Mouse (Mus musculus) gastrocnemius, postnatal 10 days (tissue): ENCODE measurements around the gene Mrps9. TPM values are rescaled to one million over a fixed set of nuclear protein-coding genes. Genes with fewer than 3 reads are reported as not detected.
A peak's percentile ranks its signal among the peaks of the same experiment; 100 is the strongest.
"Not testable (repeated sequence)": the region's sequence is repeated elsewhere in the genome, so short reads cannot be mapped to it uniquely, and the experiment has no call there.

Experiments
- DNase-seq: peaks from one replicate; pipeline ENCODE4 v3.0.0; 2021; ENCODE audit warnings: mixed read lengths
- long read RNA-seq, 2 experiments: library from polyadenylated mRNA; stranded (forward); transcript quantifications; one replicate each; pipeline ENCODE4 v2.0.0; 2021
- total RNA-seq, 2 experiments: library from RNA; stranded (reverse); gene quantifications; 2 replicates each; pipeline ENCODE4 v1.2.3; 2021

The Mrps9 gene
- total RNA-seq: 10 to 100 TPM; 43.9 to 47.8 TPM
- long read RNA-seq, experiment 1, transcript Mrps9-201 (11 exons, 1,418 nt): major isoform, 57 of 63 reads
- long read RNA-seq, experiment 1, partial matches to known transcripts: 2 of 63 reads
- long read RNA-seq, experiment 1, other reads (novel, unspliced or antisense): 3 of 63 reads
- long read RNA-seq, experiment 2, transcript Mrps9-201 (11 exons, 1,418 nt): major isoform, 59 of 61 reads
- long read RNA-seq, experiment 2, partial matches to known transcripts: 0 of 61 reads
- long read RNA-seq, experiment 2, other reads (novel, unspliced or antisense): 2 of 61 reads

DNA sequence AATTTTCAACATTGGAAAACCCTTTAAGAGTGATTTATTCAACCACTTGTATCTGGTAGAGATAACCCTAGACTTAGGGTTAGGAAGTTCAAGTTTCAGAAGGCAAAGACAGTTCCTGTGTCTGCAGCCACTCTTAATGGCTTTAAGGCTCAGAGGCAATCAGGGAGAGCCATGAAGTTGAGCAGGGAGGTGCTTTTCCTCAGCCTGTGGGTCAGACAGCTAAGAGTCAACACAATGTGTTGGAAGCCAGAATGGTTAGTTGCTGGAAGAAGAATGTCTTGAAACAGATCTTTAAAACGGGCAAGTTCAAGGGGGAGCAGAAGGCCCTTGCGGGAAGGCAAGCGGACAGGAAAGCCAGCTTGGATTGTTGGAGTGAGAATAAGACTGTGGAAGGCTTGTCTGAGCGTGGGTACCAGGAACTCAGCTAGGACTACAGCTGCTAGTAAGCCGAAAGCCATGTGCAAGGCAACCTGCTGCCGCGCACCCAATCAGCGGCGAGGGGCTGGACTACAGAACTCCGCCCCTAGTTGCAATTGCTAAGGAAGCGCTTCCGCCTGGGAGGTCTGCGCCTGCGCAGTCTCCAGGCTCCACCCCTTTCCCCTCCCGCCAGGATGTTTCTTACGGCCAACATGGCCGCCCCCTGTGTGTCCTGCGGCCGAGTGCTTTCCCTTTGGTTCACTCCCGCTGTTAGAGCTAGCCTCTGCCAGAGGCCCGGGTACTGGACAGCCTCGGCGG, at the start of gene Mrps9:
TSS of gene Mrps9 (plus strand) at position 571 of the 735 bp plus-strand sequence.
- DNase-seq: peak; percentile 98

DNA sequence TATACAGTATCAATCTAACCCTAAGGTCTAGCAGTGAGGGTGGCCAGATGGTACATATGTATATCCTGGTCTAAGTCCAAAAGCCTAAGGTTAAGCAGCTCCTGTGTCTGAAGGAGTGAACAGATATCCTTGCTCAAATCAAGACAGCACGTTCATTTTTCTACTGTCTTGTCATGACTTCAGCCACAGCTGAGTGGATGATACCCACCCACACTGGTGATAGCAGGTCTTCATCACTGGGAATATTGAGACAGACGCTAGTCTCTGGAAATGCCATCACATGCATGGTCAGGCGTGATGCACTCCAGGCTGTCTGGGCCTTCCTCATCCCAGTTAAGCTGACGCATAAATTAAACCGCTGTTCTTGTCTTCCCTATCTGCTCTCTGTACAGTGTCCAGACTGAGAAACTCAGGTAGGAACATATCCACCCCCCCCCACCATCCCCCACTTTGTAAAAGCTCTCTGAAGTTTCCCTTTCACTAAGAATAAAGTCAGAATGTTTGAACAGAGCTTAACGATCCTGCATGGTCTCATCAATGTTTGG, 37.7 kb upstream of the Mrps9 start:
- no peak for DNase-seq

DNA sequence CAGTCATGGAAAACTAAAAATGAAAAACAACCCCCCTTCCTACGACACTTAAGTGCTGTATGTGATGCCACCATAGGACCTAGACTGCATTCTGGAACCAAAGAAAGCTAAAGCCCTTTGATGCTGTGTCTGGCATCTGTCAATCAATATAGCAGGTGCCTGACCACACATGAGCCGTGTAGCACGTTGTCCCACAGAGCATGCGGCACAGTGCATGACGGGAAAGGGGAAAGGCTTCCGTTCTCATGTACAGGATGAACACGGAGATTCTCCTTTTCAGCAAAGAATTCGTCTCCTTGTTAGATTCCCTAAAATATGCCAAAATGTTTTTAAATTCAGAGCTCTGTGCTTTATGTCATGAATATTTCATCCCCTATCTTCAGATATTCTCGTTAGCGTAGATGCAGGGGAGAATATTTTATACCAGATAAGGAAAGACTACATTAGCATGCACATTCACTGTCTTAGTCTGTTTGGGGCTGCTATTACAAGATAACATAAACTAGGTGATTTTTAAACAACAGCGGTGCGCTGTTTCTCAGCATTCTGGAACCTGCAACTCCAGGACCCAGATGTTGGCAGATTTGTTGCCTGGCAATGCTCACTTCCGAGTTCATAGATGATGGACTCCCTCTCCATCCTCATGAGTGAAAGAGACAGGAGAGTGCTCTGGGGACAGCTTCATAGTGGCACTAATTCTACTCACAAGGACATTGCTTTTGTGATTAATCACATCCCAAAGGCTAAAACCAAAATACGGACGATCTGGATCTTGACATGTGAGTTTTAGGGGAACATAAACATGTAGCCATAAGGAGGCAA, 36.0 kb upstream of the Mrps9 start:
- DNase-seq: no peak

DNA sequence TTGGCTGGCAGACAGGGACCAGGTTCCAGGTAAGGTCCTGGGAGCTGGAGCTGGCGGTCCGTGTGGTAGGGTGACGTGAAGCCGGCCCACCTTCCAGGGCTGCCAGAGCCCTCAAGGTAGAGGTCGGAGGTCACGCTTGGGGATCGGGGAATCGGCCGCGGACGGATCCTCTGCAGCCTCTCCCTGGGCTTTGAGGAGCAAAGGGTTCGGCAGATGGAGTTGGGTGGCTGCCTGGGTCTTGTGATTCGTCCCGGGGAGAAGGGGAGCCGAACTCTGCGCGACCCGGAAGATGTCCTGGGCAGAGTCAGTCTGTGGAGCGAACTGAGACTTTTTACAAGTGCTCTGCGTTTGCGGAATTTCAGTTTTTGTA, 350 bp downstream of the Mrps9 start:
- DNase-seq: peak; percentile 48

DNA sequence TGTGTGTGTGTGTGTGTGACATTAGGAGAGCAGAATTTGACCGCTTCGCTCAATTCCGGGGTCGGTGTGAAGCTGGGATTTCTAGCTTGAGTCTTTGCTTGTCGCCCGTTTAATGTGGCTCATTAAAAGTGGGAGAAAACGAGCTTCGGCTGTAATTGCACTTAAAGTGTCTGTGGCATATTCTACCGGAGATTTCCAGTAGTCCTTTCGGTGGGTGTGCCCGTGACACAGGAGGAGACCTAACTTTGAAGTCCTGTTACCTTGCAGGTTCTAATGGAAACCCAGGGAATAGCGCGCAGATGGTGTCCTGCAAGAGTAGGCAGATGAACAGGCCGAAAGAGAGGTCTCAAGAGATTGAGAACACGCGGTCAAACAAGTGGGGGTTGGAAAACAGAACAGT, 777 bp downstream of the Mrps9 start:
- no peak for DNase-seq

DNA sequence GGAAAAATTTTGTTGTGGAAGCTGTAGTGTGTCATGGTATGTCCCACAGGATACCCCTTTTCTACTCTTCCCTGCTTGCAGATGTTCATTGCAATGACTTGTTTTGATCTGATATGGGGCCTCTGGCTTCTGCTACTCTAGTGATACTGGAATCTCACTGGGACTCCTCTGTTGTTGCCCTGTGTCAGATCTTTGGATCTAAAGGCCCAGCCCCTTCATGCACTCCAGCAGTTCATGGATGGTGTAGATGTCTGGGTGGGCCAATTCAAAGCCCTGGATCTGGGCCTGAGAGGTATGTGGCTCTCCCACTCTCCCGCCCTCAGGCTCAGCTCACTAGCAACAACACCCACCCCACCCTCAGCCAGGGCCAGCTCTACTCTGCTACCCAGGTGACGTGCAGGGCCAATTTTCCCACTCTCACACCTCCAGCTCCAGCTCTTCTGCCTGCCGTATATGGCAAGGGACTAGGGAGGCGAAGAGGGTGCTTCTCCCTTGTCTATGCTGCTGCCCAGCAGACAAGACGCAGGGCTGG, 13.8 kb downstream of the Mrps9 start:
- no peak for DNase-seq

DNA sequence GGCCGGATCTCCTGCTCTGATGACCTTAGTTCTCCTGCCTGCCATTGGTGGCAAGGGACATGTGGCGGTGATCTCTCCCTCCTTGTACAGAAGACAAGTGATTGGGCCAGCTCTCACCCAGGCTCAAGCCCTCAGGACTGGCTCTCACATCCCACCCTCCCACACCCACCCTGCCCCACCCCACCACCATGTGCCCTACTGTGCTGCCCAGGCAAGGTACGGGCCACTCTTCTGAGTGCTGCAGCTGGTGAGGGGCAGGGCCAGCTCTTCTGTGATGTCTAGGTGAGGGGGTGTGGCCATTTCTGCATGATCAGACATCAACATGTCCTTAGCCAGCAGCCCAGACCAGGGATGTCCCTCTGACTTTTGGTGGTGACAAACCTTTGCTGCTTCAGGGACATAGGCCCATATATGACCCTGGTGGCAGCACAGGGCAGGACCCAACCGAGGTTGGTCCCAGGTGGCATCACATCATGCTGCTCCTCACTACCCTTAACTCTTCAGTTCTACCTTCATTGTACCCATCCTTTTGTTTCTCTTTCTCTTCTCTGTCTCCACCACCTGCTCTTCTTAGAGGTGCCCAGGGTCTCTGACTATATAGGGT, 14.4 kb downstream of the Mrps9 start:
- no peak for DNase-seq

DNA sequence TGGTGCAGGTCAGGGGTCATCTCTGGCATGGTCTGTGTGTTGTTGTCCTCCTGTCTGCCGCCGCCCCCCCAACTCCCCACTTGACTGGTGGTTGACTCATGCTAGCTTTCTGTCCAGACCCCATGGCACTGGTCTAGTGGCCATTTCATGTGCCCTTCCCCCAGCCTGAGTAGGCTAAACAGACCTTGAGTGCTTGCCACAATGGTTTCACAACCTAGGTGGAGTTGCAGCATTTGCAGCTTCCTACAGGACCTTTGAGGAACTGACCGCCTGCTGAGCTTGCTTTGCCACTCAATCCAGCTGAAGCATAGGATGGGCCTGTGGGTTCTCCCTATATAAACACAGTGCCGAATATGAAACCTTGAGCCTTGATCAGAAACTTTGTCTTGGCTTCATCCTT, 15.0 kb downstream of the Mrps9 start:
- DNase-seq: no peak

DNA sequence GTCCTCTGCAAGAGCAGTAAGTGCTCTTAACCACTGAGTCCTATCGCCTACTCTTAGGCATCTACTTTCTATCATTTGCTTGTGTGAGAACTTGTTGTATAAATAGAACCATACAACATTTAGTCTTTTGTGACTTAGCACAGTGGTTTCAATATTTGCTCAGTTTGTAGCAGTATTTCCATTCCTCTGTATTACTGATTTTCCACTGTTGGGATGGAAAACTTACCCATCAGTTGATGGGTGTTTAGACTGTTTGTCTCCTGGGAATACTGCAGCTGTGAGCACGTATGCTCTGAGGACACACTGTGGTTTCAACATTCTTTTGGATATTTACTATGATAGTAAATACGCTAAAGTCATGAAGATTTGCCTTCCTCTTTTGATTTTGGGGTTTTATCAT, 16.2 kb downstream of the Mrps9 start:
- no peak for DNase-seq

DNA sequence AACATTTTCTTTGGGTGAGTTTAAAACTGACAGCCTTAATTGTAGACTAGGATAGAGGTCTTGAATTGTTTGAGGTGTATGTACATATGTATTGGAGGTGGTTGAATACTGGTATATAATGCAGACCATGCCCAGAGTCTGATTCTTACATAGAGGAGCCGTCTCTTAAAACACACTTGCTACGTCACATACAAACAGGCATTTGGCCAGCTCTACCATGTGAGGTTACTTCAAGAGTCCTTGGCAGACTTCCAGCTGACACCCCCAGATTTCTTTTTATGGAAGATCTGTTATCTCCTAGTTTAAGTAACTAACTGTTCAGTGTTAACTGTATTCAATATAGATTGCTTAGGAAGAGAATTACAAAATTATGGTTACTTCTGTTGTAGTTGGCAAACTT, 23.1 kb downstream of the Mrps9 start:
- no peak for DNase-seq

DNA sequence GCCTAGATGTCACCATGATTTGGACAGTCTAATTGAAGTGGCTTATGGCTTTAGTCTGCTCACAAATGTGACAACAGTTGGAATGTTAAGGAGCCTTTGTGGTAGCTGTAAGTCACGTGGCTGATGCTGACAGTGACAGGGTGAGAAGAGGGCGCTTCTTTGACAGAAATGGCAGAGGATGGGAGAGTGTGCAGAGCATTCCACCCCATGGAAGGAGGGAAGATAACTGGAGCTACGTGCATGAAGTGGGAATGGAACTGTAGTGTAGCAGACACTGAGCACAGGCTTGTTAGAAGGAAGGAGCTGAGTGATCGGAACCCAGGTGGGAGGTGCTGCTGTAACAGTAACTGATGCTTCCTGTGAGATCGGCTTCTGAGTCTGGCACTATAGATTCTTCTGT, 24.2 kb downstream of the Mrps9 start:
- no peak for DNase-seq

DNA sequence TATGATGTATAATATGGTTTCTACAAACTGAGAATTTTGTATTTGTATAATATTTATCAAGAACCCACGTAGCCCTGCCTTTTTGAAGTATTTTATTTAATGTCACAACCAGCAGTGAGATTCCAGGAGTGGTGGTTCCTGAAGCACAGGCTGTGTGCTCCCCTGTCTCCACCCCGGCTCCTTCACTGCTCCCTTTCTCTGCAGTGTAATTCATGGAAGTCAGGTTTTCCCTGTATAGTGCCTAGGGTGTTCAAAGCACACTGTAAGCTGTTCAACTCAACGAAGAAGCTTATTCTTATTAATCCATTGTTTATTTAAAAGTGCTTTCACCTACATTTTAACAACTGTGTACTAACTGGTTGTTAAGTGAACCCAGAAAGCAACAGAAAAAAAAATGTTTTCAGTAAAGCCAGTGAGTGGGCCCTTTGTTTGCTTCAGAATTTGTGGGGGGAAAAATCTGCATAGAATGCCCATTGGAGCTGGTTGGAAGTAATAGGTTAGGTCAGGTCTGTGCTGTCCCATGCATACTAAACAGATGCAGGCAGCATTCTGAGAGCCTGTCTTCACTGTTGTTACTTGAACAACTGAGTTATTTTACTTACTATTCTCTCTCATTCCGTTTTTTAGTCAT, 25.5 kb downstream of the Mrps9 start:
- no peak for DNase-seq

DNA sequence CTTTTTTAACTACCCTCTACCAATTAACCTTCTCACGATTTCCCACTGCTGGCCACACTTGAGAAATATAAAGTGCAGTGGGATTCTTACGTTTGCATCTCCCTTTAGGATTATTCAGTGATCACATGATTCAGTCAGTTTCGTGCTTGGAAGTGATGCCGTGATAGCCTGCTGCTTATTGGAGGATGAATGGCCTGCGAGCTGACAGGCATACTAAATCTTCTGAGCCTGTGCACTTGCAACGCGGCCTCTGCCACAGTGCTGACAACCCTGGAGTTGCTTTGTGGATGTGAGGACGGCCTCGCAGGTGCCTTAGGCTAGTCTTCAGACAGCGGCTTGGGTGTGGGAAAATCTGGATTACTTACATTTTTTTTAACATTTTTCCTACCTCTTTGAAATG, 26.2 kb downstream of the Mrps9 start:
- no peak for DNase-seq

DNA sequence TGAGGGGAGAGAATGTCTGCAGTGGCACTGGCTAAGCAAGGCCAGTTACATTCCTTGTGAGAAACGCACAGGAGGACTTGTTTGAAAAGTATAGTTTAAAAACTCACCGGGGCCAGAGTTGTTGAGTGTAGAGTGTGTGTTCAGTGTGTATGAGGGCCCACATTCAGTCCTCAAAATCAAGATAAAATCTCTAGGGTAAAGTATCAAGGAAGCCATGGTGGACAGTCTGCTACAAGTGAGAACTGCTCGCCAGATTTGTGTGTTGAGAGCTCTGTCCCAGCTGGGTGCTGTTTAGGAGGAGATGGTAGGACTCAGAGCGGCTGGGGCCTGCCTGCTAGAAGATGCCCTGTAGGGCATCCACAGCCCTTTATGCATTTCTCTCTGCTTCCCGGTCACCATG, 27.8 kb downstream of the Mrps9 start:
- DNase-seq: no peak

DNA sequence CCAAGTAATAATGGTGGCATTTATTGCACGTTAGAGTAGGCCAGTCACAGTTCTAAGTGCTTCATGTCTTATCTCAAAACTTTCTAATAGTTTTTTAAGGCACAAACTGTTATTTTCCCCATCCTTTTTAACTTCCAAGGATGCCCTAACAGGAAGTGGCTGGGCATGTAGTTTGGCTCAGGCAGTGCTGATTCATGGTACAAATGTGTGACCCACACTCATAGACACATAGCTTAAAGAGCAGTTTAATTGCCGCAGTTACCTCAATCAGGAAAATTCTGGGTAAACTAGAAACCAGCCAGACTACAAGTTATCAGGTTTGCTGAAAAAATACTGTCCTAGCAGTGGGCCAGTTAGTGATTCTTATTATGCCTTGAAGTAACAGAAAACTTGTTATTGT, 31.2 kb downstream of the Mrps9 start:
- DNase-seq: no peak

DNA sequence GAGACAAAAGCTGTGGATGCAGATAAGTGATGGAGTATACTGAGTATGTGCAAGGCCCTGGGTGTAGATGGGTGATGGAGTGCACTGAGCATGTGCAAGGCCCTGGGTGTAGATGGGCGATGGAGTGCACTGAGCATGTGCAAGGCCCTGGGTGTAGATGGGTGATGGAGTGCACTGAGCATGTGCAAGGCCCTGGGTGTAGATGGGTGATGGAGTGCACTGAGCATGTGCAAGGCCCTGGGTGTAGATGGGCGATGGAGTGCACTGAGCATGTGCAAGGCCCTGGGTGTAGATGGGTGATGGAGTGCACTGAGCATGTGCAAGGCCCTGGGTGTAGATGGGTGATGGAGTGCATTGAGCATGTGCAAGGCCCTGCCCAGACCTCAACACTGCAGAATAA, 32.4 kb downstream of the Mrps9 start:
- not testable (repeated sequence) for DNase-seq

DNA sequence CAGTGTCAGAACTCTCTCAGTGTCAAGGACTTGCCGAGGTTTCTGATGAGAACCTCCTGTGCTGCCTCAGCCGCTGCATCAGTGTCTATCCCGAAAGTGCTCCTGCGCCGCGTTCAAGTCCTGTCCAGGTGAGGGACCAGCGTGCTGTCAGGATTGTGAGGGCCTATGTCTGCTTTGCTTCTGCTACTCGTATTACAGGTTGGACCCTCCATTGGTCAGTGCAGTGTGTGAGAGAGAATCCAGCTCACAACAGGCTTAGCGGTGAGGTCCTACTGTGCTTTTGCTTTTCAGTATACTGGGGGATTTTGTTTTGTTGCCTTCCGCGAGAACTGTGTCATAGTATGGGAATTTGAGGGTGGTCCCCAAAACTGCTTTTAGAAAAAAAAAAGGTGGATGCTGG, 36.8 kb downstream of the Mrps9 start:
- no peak for DNase-seq

DNA sequence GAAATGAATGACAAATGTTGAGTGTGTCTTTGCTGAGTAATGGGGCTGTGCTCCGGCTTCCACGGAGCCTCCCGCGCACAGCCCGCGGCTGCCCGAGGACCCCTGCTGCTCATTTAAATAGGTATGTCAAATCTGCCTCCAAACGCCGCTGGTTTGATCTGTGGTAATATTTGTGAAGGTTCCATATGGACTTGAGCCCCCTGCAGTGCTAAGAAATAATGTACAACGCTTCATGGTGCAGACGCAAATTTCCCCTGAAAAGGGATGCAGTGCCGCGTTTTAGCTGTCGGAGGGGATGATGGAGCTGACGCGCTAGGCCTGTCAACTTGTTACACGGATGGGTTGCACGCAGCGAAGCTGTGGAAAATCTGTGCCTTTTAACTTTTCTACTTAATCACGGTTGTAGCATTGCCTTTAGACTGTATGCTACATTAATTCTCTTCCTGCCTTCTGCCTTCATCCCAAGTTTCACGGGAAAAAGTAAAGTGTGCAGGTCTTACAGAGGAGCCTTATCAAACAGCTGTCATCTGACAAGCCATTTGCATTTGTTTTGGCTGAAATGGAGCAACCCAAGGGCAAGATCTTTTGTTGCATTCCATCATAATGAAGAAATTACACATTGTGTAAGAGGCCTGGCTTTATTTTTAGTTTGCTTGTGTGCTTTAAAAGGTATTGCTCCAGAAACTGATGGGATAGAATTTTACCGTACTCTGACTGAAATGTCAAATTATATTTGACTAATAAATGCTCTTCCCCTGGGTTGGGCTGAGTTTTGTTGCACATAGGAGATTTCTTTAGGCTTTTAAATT, 37.7 kb downstream of the Mrps9 start:
- no peak for DNase-seq

DNA sequence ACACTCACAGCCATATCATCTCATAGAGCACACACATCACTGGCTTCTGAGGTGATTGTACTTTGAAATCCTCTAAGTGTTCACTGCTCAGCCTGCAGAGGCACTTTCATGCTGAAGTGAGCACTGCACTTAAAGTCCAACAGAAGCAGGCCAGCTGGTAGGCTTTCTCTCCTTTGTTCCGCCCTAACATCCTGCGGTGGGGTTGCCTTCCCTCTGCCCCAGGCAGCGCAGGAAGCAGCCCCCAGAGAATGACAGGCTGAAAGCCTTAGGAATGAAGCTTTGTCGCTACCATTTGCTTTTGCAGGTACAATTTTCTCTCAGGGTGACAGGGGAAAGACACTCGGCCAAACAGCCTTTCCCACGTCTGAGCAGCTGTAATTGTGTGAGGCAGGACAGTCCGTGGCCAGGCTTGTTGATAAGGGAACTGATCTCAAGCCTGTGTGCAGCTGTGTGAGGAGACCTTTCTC, 38.4 kb downstream of the Mrps9 start:
- no peak for DNase-seq

DNA sequence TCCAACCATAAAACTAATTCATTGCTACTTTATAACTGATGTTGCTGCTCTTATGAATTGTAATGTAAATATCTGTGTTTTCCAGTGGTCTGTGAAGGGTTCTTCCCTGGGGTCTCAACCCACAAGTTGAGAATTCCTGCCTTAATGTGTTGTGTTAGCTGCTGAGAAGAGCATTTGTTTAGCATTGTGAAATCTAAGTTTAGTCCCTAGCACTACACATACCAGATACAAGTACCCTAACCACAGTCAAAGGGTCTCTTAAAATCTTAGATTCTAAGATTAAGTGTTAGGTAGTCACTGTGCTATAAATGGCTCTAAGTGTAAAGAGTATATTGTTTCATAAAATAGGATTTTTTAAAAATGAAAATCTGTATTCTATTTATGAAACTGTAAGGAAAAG, 43.7 kb downstream of the Mrps9 start:
- no peak for DNase-seq

DNA sequence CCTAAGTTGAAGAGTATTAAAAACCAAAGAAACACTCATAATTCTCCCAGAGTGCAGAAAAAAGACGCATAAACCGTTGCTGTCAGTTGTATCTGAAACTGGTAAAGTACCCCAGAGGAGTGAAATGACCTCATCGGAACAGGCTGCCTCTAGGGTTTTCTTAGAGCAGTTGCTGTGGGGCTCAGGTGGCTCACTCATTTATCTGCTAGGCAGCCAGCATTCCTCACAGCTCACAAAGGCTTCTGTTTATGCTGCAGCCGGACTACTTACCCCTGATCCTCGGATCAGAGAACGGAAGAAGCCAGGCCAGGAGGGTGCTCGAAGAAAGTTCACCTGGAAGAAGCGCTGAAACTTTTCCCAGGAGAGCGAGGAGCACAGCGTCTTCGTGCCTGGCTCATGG, 54.1 kb downstream of the Mrps9 start:
- no peak for DNase-seq
